Mouse (Mus musculus) forebrain, embryonic 13.5 days (tissue): ENCODE measurements around the gene Tmem223. TPM values are rescaled to one million over a fixed set of nuclear protein-coding genes. Genes with fewer than 3 reads are reported as not detected.

Experiments
- ATAC-seq: fragments of 200-750 bp; cut with Nextera tagmentation; 2 replicates; pipeline ENCODE4 v1.8.0; 2017
- H3K27ac ChIP-seq: fragments of 300-500 bp; sonication (generic); 2 replicates; pipeline ENCODE4 v1.5.1; 2015; ENCODE audit warnings: inconsistent platforms, mild to moderate bottlenecking, moderate library complexity
- H3K27me3 ChIP-seq: fragments of 300-500 bp; sonication (generic); 2 replicates; pipeline ENCODE4 v1.6.1; 2015; ENCODE audit warnings: mild to moderate bottlenecking, inconsistent platforms
- H3K36me3 ChIP-seq: fragments of 300-500 bp; sonication (generic); 2 replicates; pipeline ENCODE4 v1.6.1; 2015; ENCODE audit warnings: mild to moderate bottlenecking, inconsistent platforms; ENCODE audit not compliant: poor library complexity, severe bottlenecking
- H3K4me1 ChIP-seq: fragments of 300-500 bp; sonication (generic); 2 replicates; pipeline ENCODE4 v1.6.1; 2015; ENCODE audit warnings: inconsistent platforms
- H3K4me2 ChIP-seq: fragments of 300-500 bp; sonication (generic); 2 replicates; pipeline ENCODE4 v1.6.1; 2015; ENCODE audit warnings: inconsistent platforms, mild to moderate bottlenecking, moderate library complexity
- H3K4me3 ChIP-seq: fragments of 300-500 bp; sonication (generic); 2 replicates; pipeline ENCODE4 v1.5.1; 2015; ENCODE audit warnings: mild to moderate bottlenecking, inconsistent platforms
- H3K9ac ChIP-seq: fragments of 300-500 bp; sonication (generic); 2 replicates; pipeline ENCODE4 v1.6.1; 2015; ENCODE audit warnings: mild to moderate bottlenecking, inconsistent platforms
- H3K9me3 ChIP-seq: fragments of 300-500 bp; sonication (generic); replicated peaks from 2 replicates; pipeline ENCODE4 v1.6.1; 2016; ENCODE audit warnings: inconsistent platforms
- WGBS: fragments of 180-500 bp; shearing (Covaris S2); methylation state at CpG from one replicate; pipeline ENCODE4 v1.1.7; 2015; 5-methylcytosine and 5-hydroxymethylcytosine counted together
- polyA plus RNA-seq: library from polyadenylated mRNA; unstranded; fragments of >200 nt; fragmentation: Nextera tagmentation; extraction: Ambion mirVana; gene quantifications from 2 replicates; pipeline ENCODE4 v1.2.1, GENCODE M21; 2015

Tmem223 gene
- polyA plus RNA-seq, 1 experiment from 2014 or later = 260 TPM

DNA sequence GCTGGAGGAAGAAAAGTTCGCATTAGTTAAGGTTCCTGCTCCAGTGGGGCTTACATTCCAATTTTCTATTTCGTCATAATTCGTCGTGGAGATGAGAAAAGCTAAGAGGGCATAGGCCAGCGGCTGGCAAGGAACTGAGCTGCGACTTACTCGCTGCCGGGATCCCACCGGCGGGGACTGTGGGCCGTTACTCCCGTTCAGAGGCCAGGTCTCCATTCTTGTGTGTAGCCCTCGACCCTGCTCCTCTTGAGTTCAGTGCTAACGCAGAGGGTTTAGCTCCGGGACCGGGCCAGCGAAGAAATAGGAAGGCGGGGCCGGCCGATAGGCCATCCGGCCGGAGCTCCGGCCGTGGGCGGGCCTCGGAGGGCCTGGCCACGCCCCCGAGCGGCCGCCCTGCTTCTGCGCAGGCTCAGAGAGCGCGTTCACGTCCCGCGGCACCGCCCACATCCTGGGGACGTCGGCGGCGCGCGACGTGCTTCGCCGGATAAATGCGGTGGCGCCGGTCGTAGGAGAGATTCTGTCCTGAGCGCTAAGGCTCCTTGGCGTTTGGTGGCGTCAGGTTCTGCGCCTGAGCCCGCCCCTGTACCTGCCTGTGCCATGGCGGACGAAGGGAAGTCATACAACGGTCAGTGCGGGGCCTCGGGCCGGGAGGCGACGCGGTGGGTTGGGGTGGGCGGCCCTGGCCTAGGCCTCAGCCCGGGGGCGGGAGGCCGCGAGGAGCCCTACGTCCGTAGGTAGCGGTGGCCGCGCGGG lies 14.0 kb upstream of the Tmem223 start, which contains the start of gene Nxf1:
TSS of gene Nxf1 (plus strand) at position 439 of the 753 bp plus-strand sequence.
- WGBS = under 1% methylated on average over 74 of the region's 75 CpGs

DNA sequence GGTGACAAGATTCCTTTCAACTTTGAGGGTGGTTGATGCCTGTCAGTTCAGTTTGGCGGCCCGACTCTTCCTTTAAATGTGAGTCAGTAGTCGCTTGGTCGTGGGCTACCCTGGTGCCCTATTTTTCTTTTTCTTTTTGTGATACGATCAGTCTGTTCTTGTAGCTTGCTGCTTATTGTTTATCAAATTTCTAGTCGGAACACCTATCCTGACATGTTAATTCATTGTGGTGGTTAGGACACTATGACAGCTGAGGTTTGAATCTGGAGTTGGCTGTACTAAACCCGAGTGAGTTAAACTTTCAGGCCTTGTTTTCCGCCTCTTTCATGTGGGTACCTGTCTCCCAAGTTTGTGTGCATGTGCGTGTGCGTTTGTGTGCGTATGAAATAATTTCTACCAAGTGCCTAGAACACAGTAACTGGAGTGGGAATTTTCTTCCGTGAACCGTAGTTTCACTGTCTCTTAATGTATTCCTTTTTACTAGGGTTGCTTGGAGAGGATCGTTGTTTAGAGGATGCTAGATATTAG lies 13.3 kb upstream of the Tmem223 start:
- 6% methylated on average over 14 of the region's 14 CpGs for WGBS
- peak overlapping the region; percentile 96 for H3K4me3 ChIP-seq
- no peaks in the 10 kb centered on the region for H3K9me3 ChIP-seq
- H3K9ac ChIP-seq = peak overlapping the region; percentile 95
- H3K4me1 ChIP-seq = peaks cover 26% of the 10 kb centered on the region
- H3K27me3 ChIP-seq = no peaks in the 10 kb centered on the region
- H3K4me2 ChIP-seq = peak overlapping the region; percentile 85
- peak overlapping the region; percentile 85 for H3K27ac ChIP-seq
- ATAC-seq = no peak
- peaks cover 37% of the 10 kb centered on the region for H3K36me3 ChIP-seq

More for the DNA sequence above, 14.0 kb upstream of the Tmem223 start, which contains the start of gene Nxf1:
- Histone ChIP-seq H3K4me1 (peaks cover 26% of the 10 kb centered on the region), H3K4me2 (peak within 1 kb of the TSS; percentile 85), H3K27ac (peak within 1 kb of the TSS; percentile 85), H3K36me3 (peaks cover 38% of the 10 kb centered on the region), H3K4me3 (peak within 1 kb of the TSS; percentile 96), H3K27me3 (no peaks in the 10 kb centered on the region), H3K9me3 (no peaks in the 10 kb centered on the region), H3K9ac (peak within 1 kb of the TSS; percentile 95)
- ATAC-seq = peak; percentile 95

DNA sequence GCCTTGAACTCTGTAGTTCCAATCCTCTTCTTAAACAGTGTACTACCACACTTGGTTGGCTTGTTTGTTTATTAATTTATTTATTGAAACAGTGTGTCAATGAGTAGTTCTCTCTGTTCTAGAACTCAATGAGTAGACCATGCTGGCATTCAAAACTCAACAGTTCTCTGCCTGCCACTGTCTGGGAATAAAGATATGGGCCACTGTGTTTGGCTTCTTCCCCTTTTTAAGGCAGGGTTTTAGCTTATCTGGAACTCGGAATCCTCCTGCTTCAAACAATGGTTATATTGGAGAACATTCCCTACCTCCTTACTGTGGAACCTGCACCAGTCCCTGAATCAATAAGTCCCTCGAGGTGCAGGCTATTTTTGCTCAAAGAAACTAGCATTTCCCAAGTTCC lies 11.9 kb upstream of the Tmem223 start:
- no peak overlapping the region for H3K4me3 ChIP-seq

DNA sequence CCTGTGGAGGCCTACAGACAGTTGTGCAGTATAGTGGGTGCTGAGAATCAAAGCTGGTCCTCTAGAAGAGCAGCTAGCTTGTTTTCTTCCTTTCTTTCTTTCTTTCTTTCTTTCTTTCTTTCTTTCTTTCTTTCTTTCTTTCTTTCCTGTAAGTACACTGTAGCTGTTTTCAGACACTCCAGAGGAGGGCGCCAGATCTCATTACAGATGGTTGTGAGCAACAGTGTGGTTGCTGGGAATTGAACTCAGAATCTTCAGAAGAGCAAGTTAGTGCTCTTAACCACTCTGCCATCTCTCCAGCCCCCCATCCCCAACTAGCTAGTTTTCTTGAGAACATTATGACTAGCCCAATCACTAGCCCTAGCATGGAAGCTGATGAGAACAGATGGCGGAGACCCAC lies 10.0 kb upstream of the Tmem223 start:
- H3K4me2 ChIP-seq = no peak overlapping the region
- peaks cover 24% of the 10 kb centered on the region for H3K4me1 ChIP-seq
- ATAC-seq = no peak
- peaks cover 42% of the 10 kb centered on the region for H3K36me3 ChIP-seq
- 84% methylated on average over 2 of the region's 2 CpGs for whole genome bisulfite sequencing
- peaks cover 10% of the 10 kb centered on the region; the same call in 1 of the 2 replicates for H3K9me3 ChIP-seq
- no peak overlapping the region for H3K4me3 ChIP-seq
- H3K27me3 ChIP-seq = no peaks in the 10 kb centered on the region
- H3K9ac ChIP-seq = no peak overlapping the region
- no peak overlapping the region for H3K27ac ChIP-seq

More for the DNA sequence above, 11.9 kb upstream of the Tmem223 start:
- Histone ChIP-seq H3K9me3 (no peaks in the 10 kb centered on the region), H3K27ac (no peak overlapping the region), H3K36me3 (peaks cover 38% of the 10 kb centered on the region), H3K9ac (no peak overlapping the region), H3K4me1 (peaks cover 26% of the 10 kb centered on the region), H3K27me3 (no peaks in the 10 kb centered on the region), H3K4me2 (no peak overlapping the region)
- 98% methylated on average over 2 of the region's 2 CpGs for WGBS
- no peak for ATAC-seq

DNA sequence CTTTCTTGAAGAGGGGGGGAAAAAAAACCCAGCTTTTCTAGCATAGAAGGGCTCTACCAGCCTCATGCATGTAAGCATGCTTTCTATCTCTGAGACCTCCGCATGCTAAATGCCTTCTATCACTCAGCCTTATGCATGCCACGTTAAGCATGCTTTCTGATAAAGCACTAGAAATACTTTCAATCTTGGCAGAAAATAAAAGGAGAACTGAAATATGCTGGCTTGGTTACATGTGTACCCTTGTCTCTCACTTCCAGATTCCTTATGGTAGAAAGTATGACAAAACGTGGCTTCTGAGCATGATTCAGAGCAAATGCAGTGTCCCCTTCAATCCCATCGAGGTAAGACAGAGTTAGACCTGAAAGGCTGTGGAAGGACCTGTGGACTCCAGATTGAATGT lies 7.5 kb upstream of the Tmem223 start:
- Histone ChIP-seq H3K4me3 (no peak overlapping the region), H3K9ac (no peak overlapping the region), H3K9me3 (peaks cover 11% of the 10 kb centered on the region; the same call in 1 of the 2 replicates), H3K4me1 (peaks cover 8% of the 10 kb centered on the region), H3K27ac (no peak overlapping the region), H3K4me2 (no peak overlapping the region), H3K36me3 (peaks cover 66% of the 10 kb centered on the region), H3K27me3 (no peaks in the 10 kb centered on the region)
- ATAC-seq = no peak
- WGBS = 97% methylated on average over 4 of the region's 4 CpGs

DNA sequence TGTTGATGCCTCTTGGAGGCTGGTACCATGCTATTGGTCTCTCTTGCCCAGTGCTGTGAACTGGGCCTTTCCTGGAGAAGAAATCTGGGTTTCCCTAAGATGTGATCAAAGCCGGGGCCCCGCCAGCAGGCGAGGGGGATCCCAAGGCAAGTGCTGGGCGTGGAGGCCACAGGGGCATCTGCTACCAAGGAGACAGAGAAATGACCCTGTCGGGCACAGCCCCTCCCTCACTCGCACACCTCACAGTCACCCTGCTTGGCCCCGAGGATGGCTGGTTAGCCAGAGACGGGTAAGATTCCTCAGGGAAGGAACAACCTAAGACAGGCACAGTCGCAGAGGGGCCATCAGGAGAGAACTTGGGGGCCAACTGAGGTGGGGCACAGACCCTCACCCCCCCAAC lies 5.2 kb upstream of the Tmem223 start:
- no peak for ATAC-seq
- H3K4me3 ChIP-seq = no peak overlapping the region
- no peak overlapping the region for H3K27ac ChIP-seq
- peaks cover 4% of the 10 kb centered on the region for H3K4me1 ChIP-seq
- peaks cover 11% of the 10 kb centered on the region; the same call in 1 of the 2 replicates for H3K9me3 ChIP-seq
- 97% methylated on average over 9 of the region's 9 CpGs for WGBS
- no peak overlapping the region for H3K4me2 ChIP-seq
- peaks cover 89% of the 10 kb centered on the region for H3K36me3 ChIP-seq
- no peak overlapping the region for H3K9ac ChIP-seq
- no peaks in the 10 kb centered on the region for H3K27me3 ChIP-seq

DNA sequence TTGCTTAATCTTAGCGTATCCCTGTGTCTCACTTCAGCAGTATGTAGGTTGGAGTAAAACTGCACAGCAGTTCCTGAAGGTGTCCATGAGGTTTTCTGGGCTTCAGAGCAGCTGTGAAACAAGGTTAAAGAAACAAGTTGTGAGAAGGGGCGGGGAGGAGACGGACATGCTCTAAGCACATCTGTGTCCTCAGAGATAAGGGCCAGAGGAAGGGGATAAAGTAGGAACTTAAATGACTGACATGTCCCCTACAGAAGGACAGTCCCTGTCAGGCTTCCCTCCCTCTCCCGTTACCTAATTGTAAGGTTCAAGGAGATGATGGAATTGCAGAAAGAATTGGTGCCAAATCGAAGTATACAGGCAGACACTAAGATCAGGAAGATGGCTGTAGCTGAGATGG lies 2.2 kb downstream of the Tmem223 start:
- Histone ChIP-seq H3K27me3 (no peaks in the 10 kb centered on the region), H3K4me3 (0 out of 2 replicates have a peak overlapping the region, but pooled peaks have one; percentile 70), H3K4me1 (peaks cover 38% of the 10 kb centered on the region), H3K9ac (0 out of 2 replicates have a peak overlapping the region, but pooled peaks have one; percentile 96), H3K36me3 (peaks cover 52% of the 10 kb centered on the region), H3K9me3 (no peaks in the 10 kb centered on the region), H3K27ac (peak overlapping the region; percentile 99; the same call in 1 of the 2 replicates), H3K4me2 (peak overlapping the region; percentile 100)
- ATAC-seq = no peak
- WGBS = 87% methylated on average over 5 of the region's 5 CpGs

DNA sequence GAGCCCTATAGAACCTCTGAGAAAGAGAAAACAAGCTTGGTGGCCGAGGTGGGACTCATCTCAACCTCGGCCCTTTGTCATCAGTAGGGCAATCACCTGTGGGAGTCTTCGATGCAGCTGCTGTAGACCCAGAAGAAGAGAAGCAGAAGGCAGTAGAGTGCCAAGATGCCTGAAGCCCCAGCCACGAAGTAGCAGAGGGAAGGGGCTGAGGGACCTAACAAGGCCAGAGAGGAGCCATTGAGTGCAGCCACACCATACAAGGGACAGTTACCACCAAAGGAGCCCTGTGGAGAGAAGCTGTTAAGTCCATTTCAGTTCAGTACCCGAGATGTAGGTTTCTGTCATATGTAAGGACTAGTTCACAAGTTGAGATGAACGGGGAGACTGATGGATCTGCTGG lies 2.6 kb downstream of the Tmem223 start:
- no peaks in the 10 kb centered on the region for H3K27me3 ChIP-seq
- no peak for ATAC-seq
- peak overlapping the region; percentile 99; the same call in 1 of the 2 replicates for H3K27ac ChIP-seq
- peak overlapping the region; percentile 100 for H3K4me2 ChIP-seq
- WGBS = 68% methylated on average over 6 of the region's 6 CpGs
- peak overlapping the region; percentile 70 for H3K4me3 ChIP-seq
- H3K36me3 ChIP-seq = peaks cover 52% of the 10 kb centered on the region
- no peaks in the 10 kb centered on the region for H3K9me3 ChIP-seq
- H3K9ac ChIP-seq = peak overlapping the region; percentile 96
- H3K4me1 ChIP-seq = peaks cover 38% of the 10 kb centered on the region

DNA sequence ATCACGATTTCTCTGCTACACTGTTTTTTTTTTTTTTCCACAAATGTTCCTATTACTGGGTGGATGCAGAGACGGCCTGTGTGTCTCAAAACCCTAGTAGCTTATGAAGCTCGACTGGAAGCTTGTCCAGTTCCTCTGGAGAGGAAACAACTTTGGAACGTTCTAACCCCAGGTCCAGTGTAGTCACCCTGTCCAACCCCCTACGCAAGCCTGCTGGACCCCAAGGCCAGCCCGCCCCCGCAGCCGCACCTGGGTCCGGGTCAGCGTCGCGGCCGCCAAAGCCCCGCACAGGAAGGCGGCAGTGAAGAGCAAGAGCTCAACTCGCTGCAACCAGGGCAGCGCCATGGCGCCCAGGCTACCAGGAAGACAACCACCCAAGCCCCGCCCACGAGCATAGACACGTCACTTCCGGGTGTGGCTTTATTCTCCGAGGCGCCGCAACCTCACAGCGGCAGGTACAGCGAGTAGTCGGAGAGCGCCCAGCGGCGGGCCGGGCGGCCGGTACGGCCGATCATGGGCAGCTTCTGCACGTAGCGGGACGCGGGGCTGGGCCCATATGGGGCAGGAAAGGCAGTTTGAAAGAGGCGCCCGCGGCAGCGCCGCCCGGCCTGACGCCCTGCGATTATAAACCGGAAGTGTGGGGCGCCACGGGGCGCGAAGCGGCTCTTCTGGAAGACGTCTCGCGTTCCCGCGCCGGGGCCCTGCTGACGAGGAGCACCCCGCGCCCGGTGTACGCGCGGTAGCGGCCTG lies 3.5 kb downstream of the Tmem223 start, which contains the start of gene Tmem179b:
TSS of gene Tmem179b (minus strand) at position 382 of the 750 bp plus-strand sequence.
- Histone ChIP-seq H3K27ac (peak within 1 kb of the TSS; percentile 99), H3K4me2 (peak within 1 kb of the TSS; percentile 100), H3K36me3 (peaks cover 49% of the 10 kb centered on the region), H3K4me3 (peak within 1 kb of the TSS; percentile 70), H3K27me3 (no peaks in the 10 kb centered on the region), H3K9me3 (no peaks in the 10 kb centered on the region), H3K4me1 (peaks cover 38% of the 10 kb centered on the region), H3K9ac (peak within 1 kb of the TSS; percentile 96)
- WGBS = under 1% methylated on average over 68 of the region's 68 CpGs
- peak; percentile 95 for ATAC-seq

DNA sequence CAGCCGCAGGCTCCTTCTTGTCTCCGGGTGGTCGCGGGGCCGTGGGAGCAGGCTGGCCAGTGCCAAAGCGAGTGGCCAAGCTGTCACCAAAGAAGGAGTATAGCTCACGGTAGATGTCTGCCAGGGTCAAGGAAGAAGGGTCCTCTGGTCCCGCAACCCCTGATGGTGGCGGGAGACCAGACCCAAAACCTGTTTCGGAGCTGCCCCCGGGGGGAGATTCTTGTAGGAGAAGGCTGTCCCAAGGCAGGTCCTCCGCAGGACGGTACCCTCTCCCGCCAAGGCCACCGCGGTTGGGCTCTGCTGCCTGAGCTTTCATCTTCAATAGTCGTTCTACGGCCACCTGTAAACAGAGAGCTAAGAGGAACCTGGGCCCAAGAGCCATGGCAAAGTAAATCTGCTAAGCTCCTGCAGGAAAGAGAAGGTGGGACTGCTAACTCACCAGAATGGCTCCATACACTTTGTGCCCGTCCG lies 4.2 kb downstream of the Tmem223 start:
- Histone ChIP-seq H3K4me1 (peaks cover 38% of the 10 kb centered on the region), H3K27me3 (no peaks in the 10 kb centered on the region), H3K36me3 (peaks cover 46% of the 10 kb centered on the region), H3K9ac (peak overlapping the region; percentile 96), H3K4me3 (peak overlapping the region; percentile 70), H3K4me2 (peak overlapping the region; percentile 100), H3K27ac (peak overlapping the region; percentile 99), H3K9me3 (no peaks in the 10 kb centered on the region)
- no peak for ATAC-seq
- WGBS = 6% methylated on average over 20 of the region's 20 CpGs

DNA sequence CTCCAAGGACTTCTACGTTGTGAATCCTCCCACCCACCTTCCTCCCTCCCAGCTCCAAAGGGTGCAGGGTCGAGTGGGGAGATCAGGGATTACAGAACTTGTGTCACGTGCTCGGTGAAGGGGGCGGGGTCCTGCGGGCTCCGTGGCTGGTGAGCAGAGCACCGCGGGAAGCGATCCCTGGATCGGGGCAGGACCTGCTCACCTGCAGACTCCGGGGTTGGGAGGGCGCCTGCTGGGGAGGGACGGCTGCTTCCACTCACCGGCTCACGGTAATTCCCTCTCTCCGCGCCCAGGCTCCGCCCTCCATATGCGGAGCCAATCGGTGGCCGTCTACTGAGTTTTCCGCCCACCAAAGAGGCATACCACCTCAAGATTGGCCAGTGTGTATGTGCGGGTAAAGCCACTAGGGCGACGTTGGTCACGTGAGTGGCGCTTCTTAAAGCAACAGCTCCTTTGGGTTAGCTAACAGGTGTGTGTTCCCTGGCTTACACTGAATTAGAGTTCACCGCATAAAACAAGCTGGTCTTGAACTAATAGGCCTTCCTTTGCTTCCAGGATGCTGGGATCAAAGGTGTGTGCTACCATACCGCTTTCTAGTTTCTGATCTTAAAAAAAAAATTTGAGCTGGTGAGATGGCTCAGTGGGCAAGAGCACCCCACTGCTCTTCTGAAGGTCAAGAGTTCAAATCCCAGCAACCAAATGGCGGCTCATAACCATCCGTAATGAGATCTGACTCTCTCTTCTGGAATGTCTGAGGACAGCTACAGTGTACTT lies 15.4 kb downstream of the Tmem223 start, which contains the start of gene Taf6l:
TSS of gene Taf6l (minus strand) at position 410 of the 774 bp plus-strand sequence.
- peak; percentile 100 for ATAC-seq
- Histone ChIP-seq H3K4me2 (peak within 1 kb of the TSS; percentile 78), H3K27ac (peak within 1 kb of the TSS; percentile 68), H3K27me3 (no peaks in the 10 kb centered on the region), H3K36me3 (peaks cover 37% of the 10 kb centered on the region), H3K4me3 (peak within 1 kb of the TSS; percentile 76), H3K4me1 (peaks cover 15% of the 10 kb centered on the region), H3K9ac (peak within 1 kb of the TSS; percentile 71), H3K9me3 (no peaks in the 10 kb centered on the region)
- WGBS = 1% methylated on average over 32 of the region's 32 CpGs
